Mouse (Mus musculus) limb, embryonic 14.5 days (tissue): ENCODE measurements at regions not wholly inside any gene's neighbourhood (a gene's known extent, or its start where the extent isn't known, plus 50 kb on each side); places are given as distances from the start of the nearest gene placed in this dataset.

ENCODE experiments used
- ATAC-seq: fragments of 200-750 bp; cut with Nextera tagmentation; 2 replicates; pipeline ENCODE4 v1.8.0; 2017; ENCODE audit warnings: low read depth, moderate number of reproducible peaks, moderate TSS enrichment; ENCODE audit not compliant: low FRiP score
- DNase-seq: peaks from one replicate; pipeline ENCODE4 v3.0.0-alpha.2; 2015; ENCODE audit warnings: low spot score
- H3K27ac ChIP-seq: fragments of 300-500 bp; sonication (generic); replicated peaks from 2 replicates; pipeline ENCODE4 v1.5.1; 2014; ENCODE audit warnings: low read depth, mild to moderate bottlenecking, low read length, moderate library complexity, mixed read lengths
- H3K27me3 ChIP-seq: fragments of 300-500 bp; sonication (generic); 2 replicates; pipeline ENCODE4 v1.6.1; 2014; ENCODE audit warnings: low read length, mixed read lengths; ENCODE audit not compliant: control insufficient read depth, insufficient read depth
- H3K36me3 ChIP-seq: fragments of 300-500 bp; sonication (generic); 2 replicates; pipeline ENCODE4 v1.6.1; 2014; ENCODE audit warnings: mild to moderate bottlenecking, low read length, moderate library complexity, mixed read lengths; ENCODE audit not compliant: control insufficient read depth, insufficient read depth
- H3K4me1 ChIP-seq: fragments of 300-500 bp; sonication (generic); 2 replicates; pipeline ENCODE4 v1.6.1; 2014; ENCODE audit warnings: antibody characterized with exemption, low read length, mixed read lengths; ENCODE audit not compliant: control insufficient read depth, insufficient read depth
- H3K4me2 ChIP-seq: fragments of 300-500 bp; sonication (generic); replicated peaks from 2 replicates; pipeline ENCODE4 v1.6.1; 2014; ENCODE audit warnings: low read depth, mild to moderate bottlenecking, low read length, moderate library complexity; ENCODE audit not compliant: severe bottlenecking
- H3K4me3 ChIP-seq: fragments of 300-500 bp; sonication (generic); replicated peaks from 2 replicates; pipeline ENCODE4 v1.5.1; 2014; ENCODE audit warnings: low read length
- H3K9ac ChIP-seq: fragments of 300-500 bp; sonication (generic); 2 replicates; pipeline ENCODE4 v1.6.1; 2014; ENCODE audit warnings: mild to moderate bottlenecking, low read depth, low read length, moderate library complexity; ENCODE audit not compliant: severe bottlenecking
- H3K9me3 ChIP-seq: fragments of 300-500 bp; sonication (generic); 2 replicates; pipeline ENCODE4 v1.6.1; 2016; ENCODE audit warnings: low read length; ENCODE audit not compliant: control insufficient read depth
- POLR2A ChIP-seq: fragments of 200-500 bp; IDR thresholded peaks from 2 replicates; pipeline ENCODE4 v1.8.0; 2012; ENCODE audit warnings: inconsistent platforms, mild to moderate bottlenecking, moderate library complexity, borderline replicate concordance; ENCODE audit not compliant: insufficient read depth, insufficient read length; ENCODE audit errors: extremely low read depth
- WGBS: fragments of 180-500 bp; shearing (Covaris S2); extraction: QIAGEN DNeasy Blood & Tissue Kit; methylation state at CpG from one replicate; pipeline ENCODE4 v1.1.7; 2014; 5-methylcytosine and 5-hydroxymethylcytosine counted together

- H3K9ac ChIP-seq = no peak overlapping the region
- WGBS = 83% methylated on average over 7 of the region's 7 CpGs
- no peaks in the 10 kb centered on the region for H3K9me3 ChIP-seq
- ATAC-seq (no peak), DNase-seq (no peak)
- no peak overlapping the region for H3K27ac ChIP-seq
- no peak overlapping the region for H3K4me3 ChIP-seq
- no peak overlapping the region for H3K4me2 ChIP-seq
- no peaks in the 10 kb centered on the region for H3K27me3 ChIP-seq
- H3K36me3 ChIP-seq = no peaks in the 10 kb centered on the region
- no peak for TF ChIP-seq POLR2A
- 0 out of 2 replicates have a peak, but pooled peaks cover 3% of the 10 kb centered on the region for H3K4me1 ChIP-seq
Measured at GRCm38 (mm10) chr10:120666202-120666860, 190.1 kb upstream of the Hmga2 start.

GRCm38 (mm10) chr10:120665670-120666069 lies 189.4 kb upstream of the Hmga2 start:
- H3K27ac ChIP-seq = no peak overlapping the region
- H3K4me2 ChIP-seq = no peak overlapping the region
- no peaks in the 10 kb centered on the region for H3K36me3 ChIP-seq
- no peaks in the 10 kb centered on the region for H3K9me3 ChIP-seq
- no peak overlapping the region for H3K4me3 ChIP-seq
- no peaks in the 10 kb centered on the region for H3K27me3 ChIP-seq
- 0 out of 2 replicates have a peak, but pooled peaks cover 3% of the 10 kb centered on the region for H3K4me1 ChIP-seq
- no peak overlapping the region for H3K9ac ChIP-seq
- DNase-seq = no peak
- no peak for ATAC-seq
- WGBS = 66% methylated on average over 5 of the region's 5 CpGs
- TF ChIP-seq POLR2A = no peak

- Histone ChIP-seq H3K27me3 (no peaks in the 10 kb centered on the region), H3K9me3 (no peaks in the 10 kb centered on the region), H3K4me3 (no peak overlapping the region), H3K36me3 (no peaks in the 10 kb centered on the region), H3K9ac (no peak overlapping the region), H3K4me2 (no peak overlapping the region), H3K4me1 (0 out of 2 replicates have a peak, but pooled peaks cover 7% of the 10 kb centered on the region), H3K27ac (no peak overlapping the region)
- DNase-seq (no peak), ATAC-seq (no peak)
- TF ChIP-seq POLR2A = no peak
- 93% methylated on average over 5 of the region's 5 CpGs for WGBS
Measured at GRCm38 (mm10) chr10:120664419-120664818, 188.2 kb upstream of the Hmga2 start.

GRCm38 (mm10) chr10:120663396-120663795 lies 187.1 kb upstream of the Hmga2 start:
- H3K9ac ChIP-seq = no peak overlapping the region
- H3K4me3 ChIP-seq = no peak overlapping the region
- no peak overlapping the region for H3K4me2 ChIP-seq
- ATAC-seq = no peak
- no peak overlapping the region for H3K27ac ChIP-seq
- no peak for DNase-seq
- no peaks in the 10 kb centered on the region for H3K36me3 ChIP-seq
- H3K9me3 ChIP-seq = no peaks in the 10 kb centered on the region
- no peaks in the 10 kb centered on the region for H3K27me3 ChIP-seq
- 0 out of 2 replicates have a peak, but pooled peaks cover 7% of the 10 kb centered on the region for H3K4me1 ChIP-seq
- WGBS = 36% methylated on average over 11 of the region's 11 CpGs
- no peak for TF ChIP-seq POLR2A

GRCm38 (mm10) chr10:120660503-120660902 lies 184.2 kb upstream of the Hmga2 start:
- no peak for TF ChIP-seq POLR2A
- Histone ChIP-seq H3K9me3 (no peaks in the 10 kb centered on the region), H3K27ac (no peak overlapping the region), H3K9ac (no peak overlapping the region), H3K4me3 (no peak overlapping the region), H3K36me3 (no peaks in the 10 kb centered on the region), H3K4me1 (0 out of 2 replicates have a peak, but pooled peaks cover 4% of the 10 kb centered on the region), H3K27me3 (no peaks in the 10 kb centered on the region), H3K4me2 (no peak overlapping the region)
- ATAC-seq (peak; percentile 44; the same call in 1 of the 2 replicates), DNase-seq (no peak)
- WGBS = 17% methylated on average over 6 of the region's 6 CpGs
